Mouse (Mus musculus) hindlimb bud, embryonic 11.5 days (tissue): Measurements from ENCODE around the gene Gna14.

Source experiments
- DNase-seq: peaks from one replicate; pipeline ENCODE4 v3.0.0-alpha.2; 2012; ENCODE audit warnings: low read depth, low spot score; ENCODE audit errors: extremely low spot score

Gene Gna14

DNA sequence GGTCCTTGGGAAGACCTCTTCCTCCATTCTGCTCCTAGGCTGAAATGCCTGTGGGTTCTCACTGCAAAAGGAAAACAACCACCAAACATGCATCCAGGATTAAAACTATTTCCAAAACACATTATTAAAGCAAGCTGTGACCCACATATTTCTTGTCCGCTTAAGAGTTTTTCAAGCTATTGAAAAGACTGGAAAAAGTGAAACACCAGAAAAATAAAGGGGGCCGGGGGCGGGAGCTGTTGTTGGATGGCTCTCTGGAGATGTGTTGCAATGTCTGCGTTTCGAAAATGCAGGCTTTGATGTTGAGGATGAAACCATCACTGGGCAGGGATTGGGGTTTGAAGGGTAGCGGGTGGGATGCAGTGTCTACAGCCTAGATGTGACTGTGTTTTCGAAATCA lies 149.0 kb downstream of the Gna14 start:
- no peak for DNase-seq

DNA sequence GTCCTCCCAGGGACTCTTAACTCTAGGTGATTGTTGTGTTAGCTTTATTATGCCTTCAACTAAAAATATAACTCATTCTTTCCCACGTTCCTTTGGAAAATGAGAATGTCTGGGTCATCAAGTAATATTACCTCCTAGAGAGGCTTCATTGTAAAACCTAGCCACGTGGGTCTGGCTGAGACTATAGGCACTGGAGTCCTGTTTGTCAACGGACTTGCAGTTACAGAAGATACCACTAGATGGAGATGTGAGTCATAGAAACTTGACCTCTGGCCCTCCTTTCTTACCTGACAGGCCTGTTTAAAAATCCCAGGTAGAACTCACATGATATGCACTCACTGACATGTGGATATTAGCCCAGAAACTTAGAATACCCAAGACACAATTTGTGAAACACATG lies 149.8 kb downstream of the Gna14 start:
- peak; percentile 41 for DNase-seq

DNA sequence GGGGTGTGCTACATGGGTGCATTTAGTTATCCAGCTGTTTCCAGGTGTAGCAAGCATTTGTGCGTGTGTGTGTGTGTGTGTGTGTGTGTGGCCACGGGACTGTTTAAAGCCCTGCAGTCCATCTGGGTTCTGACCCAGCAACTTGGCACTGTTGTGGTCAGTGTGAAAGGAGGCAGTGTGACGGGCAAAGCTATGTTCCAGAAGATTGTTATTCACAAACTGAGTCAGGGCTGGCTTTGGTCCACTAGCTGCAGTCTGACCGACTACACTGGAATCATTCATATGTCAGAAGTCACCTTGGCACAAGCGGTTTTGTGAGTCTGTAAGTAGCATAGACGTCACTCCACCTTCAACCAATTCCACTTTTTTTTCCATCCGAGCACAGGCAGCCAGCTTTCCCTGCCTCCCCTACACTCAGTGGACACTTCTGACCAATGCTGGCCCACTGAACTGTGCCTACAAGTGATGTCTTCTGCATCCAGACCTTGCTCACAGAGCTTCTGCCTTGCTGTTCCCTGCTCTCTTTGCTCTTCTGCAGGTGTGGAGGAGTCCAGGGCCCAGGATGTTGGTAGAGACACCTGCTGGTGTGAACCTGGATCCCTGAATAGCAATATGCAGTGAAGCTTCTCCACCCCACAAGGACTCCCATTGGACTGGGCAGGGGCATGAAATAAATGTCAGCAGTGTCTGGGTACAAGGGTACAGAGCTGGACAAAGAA lies 157.9 kb downstream of the Gna14 start:
- DNase-seq = no peak

DNA sequence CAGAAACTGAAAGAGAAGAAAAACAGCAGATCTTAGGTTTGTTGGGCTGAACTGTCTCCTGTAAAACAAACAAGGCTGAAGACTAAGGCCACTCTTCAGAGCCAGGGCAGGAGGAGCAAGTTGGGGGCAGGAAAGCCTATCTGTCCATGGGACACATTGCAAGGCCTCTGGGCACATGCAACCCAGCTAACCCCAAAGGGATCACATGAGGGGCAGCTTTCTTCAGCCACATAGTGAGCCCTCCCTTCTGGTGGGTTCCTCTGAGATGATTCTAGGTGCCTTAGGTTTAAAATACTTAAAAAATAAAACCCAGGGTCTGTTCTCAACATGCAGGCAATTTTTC lies 158.4 kb downstream of the Gna14 start:
- no peak for DNase-seq

DNA sequence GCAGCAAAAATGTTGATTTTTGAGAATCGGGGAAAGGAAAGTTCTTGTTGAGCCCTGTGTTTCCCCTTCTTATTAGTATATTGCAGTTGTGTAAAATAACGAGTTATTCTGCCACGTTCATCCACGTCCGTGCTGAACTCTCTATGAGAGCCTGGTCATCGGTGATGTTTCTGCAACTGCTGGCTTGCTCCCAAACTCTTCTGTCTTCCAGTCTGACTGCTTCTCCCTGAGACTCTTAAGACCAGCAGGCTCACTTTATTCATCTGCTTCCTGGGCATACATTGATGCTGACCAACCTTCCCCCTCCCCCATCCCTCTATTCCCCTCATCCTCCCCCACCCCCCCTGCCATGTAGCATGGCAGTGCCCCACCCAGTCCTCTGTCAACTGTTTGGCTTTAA lies 161.7 kb downstream of the Gna14 start:
- no peak for DNase-seq

DNA sequence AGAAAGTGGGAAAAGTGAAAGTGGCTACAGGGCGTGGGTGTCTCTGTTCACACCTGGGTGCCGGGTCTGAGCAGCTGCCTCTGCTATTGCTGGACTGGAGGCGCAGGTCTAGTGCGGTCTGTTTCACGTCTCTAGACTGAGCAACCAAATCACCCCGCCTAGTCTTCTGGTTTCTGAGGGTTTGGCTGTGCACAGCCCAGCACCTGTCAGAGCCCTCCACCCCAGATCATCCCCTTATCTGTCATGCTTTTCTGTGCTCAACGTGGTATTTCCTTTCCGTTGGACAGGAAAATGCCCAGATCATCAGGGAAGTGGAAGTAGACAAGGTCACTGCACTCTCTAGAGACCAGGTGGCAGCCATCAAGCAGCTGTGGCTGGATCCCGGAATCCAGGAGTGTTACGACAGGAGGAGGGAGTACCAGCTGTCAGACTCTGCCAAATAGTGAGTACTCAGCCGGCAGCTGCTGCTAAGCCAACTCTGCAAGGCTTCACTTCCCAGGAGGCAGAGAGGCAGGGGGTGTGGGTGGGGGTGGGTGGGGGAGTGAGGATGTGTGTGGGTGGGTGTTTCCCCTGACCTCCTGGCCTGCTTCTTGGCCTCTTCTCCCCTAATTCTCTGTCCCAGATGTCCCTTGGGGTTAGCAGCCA lies 163.2 kb downstream of the Gna14 start:
- DNase-seq = no peak

DNA sequence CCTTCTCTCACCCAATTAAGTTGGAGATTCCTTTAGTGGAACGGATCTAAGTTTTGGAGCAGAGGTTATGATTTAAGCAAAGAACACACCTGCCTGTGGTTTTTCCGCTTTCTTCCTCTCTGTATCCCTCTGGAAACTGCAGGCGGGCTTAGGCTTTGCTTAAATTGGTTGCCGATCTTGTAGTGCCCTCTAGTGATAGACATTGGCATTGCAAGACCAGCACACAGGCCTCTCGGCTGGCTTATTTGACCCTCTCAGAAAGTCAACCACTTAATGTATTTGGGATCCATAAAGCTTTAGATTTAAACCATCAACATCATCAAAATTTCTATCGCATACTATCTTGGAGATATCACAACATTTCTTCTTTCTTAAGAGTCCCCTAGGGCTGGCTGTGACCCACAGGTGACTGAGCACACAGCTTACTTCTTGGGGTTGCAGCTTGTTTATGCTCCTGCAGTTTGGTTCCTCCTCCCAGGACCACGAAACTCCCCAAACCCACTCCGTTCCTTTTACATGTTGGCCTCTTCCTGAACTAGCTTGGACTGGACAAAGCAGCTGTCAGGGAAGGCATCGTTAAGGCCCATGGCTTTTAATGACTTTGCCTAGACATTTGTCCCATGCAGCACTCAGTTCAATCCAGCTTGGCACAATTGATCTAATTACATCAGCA lies 163.9 kb downstream of the Gna14 start:
- peak; percentile 86 for DNase-seq

DNA sequence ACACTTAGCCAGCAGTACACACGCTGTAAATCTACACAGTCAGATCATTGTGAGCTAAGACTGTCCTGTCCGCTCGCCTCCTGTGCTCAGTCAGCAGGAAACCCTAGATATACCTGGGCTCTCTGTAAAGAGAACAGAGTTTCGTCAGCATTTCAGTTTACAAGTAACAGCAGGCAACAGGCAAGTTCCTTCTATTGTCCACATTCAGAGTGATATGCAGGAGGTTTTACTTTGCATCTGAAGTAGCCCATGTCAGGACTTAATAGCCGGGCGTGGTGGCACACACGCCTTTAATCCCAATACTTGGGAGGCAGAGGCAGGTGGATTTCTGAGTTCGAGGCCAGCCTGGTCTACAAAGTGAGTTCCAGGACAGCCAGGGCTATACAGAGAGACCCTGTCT lies 166.5 kb downstream of the Gna14 start:
- DNase-seq = no peak

DNA sequence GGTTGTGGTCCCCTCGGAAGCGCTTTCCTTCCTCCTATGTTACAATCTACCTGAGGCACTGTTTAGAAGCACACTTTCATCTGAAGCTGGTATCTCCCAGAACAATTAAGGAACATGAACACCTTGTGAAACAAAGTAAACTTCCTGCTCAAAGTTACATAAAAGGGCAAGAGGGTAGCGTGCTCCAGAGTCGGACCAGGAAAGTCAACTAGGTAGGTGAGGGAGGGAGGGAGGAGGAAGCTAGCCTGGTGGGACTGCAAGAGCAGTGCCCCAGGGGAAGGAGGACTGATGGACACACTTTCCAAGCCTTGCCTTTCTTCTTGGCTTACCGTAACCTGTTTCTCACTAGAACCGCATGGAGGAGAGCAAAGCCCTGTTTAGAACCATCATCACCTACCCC lies 172.1 kb downstream of the Gna14 start:
- DNase-seq = no peak

DNA sequence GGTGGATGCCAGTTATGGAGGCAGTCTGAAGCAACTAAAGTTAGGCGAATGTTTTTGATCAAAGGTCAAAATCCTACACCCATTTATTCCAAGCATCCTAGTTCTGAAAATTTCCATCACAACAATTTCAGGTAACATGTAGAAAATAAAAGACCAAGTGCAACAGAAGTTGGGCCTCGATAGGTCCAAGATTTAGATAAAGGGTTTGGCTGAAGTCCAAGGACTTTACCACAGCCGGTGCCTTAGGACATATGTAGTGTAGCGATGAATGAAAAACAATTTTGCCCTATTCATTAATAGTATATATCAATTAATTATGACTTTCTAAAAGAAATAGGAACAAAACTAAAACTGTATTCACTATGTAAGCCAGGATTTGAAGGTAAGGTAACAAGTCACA lies 187.6 kb downstream of the Gna14 start:
- no peak for DNase-seq

DNA sequence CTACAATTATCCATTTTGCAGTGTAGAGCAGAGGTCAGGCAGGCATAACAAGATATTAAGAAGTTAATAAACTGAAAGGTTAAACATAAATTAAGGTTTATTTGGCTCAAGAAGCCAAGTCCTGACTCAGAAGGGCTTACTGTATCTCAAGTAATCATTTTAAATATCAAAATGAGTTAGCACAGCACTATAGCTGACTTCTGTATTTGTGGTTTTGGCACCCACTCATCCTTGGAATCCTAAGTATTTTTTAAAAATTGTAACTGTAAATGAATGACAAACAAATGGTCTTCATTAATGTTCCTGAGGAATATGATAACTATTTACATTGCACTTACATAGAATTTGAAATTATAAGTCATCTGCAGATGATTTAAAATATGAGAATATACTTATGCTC lies 189.4 kb downstream of the Gna14 start:
- no peak for DNase-seq

DNA sequence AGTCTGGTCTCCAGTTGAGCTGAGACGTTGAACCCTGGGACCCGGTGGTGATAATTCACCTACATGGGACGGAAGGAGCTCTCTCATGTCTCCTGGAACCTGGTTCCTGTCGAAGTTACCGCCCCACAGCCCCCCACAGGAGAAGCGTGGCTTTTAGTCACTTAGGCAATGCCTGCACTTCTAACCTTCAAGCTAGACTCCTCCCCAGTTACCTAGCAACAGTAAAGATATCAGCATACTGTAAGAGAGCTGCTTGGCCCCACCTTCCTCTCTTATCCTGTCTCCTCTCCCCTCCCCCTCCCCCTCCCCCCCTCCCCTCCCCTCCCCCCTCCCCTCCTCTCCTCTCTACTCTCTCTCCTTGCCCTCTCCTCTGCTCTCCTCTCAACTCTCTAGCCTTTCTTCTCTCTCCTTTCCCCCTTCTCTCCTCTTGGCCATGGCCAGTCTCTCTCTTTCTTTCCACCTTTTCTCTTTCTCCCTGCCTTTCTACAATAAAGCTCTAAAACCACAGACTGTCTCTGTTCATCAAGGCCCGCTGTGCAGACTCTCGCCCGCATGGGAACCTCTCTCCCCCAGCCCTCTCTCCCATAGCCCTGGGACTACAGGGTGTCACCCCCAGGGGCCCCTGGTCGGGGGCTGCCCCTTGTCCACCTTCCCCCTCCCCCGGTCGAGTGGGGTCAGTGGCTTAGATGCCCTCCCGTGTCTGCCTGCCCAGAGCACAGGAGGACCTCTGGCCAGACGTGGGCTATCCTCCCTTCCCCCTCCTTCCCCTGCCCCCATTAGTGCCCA lies 190.2 kb downstream of the Gna14 start:
- DNase-seq = no peak
